Mouse (Mus musculus): Measurements from ENCODE around the gene Gal3st2. TPM values are rescaled to one million over a fixed set of nuclear protein-coding genes. Genes with fewer than 3 reads are reported as not detected.
"Not testable (repeated sequence)": the region's sequence is repeated elsewhere in the genome, so short reads cannot be mapped to it uniquely, and the experiment has no call there.

The Gal3st2 gene
- total RNA-seq (2012; rRNA removed) (not detected in 2 replicates), polyA plus RNA-seq (2012; ENCODE audit: insufficient read depth in 1 of 2, insufficient read length in 2 of 2, low read depth in 1 of 2, low replicate concordance in 2 of 2, missing spikeins in 1 of 2) (not detected)

DNA sequence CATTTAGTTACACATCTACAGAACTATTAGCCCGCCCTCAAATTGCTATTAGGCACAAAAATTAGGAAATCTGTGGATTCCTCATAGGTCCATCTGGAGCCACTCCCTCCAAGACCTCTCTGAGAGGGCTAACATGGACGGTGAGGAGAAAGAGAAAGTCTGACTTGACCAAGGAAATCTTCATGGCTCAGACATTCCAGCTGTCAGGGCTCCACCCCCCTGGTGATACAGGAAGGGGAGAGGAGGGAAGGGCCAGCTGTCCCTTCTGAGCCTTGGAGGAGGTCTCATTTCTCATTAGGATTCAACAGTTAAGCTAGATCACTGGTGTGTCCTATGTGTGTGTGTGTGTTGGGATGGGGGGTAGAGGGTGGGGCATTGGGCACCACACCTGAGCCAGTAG lies at the start of gene Gal3st2:
Gene Gal3st2, plus strand, starts transcription at position 259 of the 400 bp plus-strand sequence.
- not testable (repeated sequence) for DNase-seq (ENCODE audit: low read depth, low spot score); H3K4me1 ChIP-seq (ENCODE audit: control insufficient read depth in 1 of 2, insufficient read depth in 2 of 2, low read length in 2 of 2); H3K27ac ChIP-seq (ENCODE audit: control insufficient read depth, low read depth, low read length)

DNA sequence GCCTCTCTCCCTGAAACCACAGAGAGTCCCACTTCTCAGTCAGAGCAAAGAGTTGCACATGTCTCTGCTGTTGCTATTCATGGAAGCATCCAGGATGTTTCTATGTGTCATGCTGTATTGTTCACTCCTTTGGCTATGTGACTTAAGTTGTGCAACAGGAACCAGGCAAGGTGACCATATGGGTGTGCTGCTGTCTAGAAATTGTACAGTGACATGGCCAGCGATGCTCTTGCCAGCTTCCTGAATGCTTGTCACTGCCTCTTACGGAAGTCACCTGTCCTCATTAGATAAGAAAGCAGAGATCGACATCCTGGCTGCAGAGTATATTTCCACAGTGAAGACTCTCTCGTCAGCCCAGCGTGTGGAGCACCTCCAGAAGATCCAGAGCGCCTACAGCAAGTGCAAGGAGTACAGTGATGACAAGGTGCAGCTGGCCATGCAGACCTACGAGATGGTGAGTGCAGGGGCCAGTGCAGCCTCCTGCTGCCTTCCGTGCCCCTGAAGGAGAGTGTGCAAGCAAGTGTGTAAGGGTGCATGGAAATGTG lies 49.5 kb upstream of the Gal3st2 start:
- H3K79me2 ChIP-seq (ENCODE audit: control insufficient read depth, insufficient read depth, low read length, poor library complexity), result peaks cover 2% of the 10 kb centered on the region; the same call in 1 of the 2 replicates
- H3K27me3 ChIP-seq (ENCODE audit: control insufficient read depth in 1 of 2, insufficient read depth in 2 of 2, low read length in 2 of 2), result no peaks in the 10 kb centered on the region
- no peak overlapping the region for H3K4me3 ChIP-seq (ENCODE audit: control insufficient read depth in 1 of 2, insufficient read depth in 1 of 2, low read depth in 2 of 2, low read length in 2 of 2)
- no peak for TF ChIP-seq RCOR1 (IDR thresholded peaks at IDR 0.05; ENCODE audit: low read depth, low read length)
- TF ChIP-seq TAL1 (IDR thresholded peaks at IDR 0.05; ENCODE audit: low read length), result peak; percentile 13; the same call in 1 of the 2 replicates
- no peak overlapping the region for H3K27ac ChIP-seq (ENCODE audit: control insufficient read depth, low read depth, low read length)
- H3K4me1 ChIP-seq (ENCODE audit: control insufficient read depth in 1 of 2, insufficient read depth in 2 of 2, low read length in 2 of 2), result no peaks in the 10 kb centered on the region
- peaks cover 0 to 16% of the 10 kb centered on the region in 2 experiments; a peak in 2 of 4 replicates for H3K36me3 ChIP-seq (ENCODE audit: control insufficient read depth in 1 of 2, insufficient read depth in 2 of 2, low read length in 2 of 2)
- DNase-seq (ENCODE audit: low read depth, low spot score), result no peak
- H3K9me3 ChIP-seq (replicated peaks; ENCODE audit: insufficient read depth, low read length), result no peaks in the 10 kb centered on the region
- no peak overlapping the region for H3K9ac ChIP-seq (ENCODE audit: control insufficient read depth, low read depth, low read length, poor library complexity, severe bottlenecking)

More for the DNA sequence above, at the start of gene Gal3st2:
- not testable (repeated sequence) for H3K27me3 ChIP-seq (ENCODE audit: control insufficient read depth in 1 of 2, insufficient read depth in 2 of 2, low read length in 2 of 2); H3K36me3 ChIP-seq (ENCODE audit: control insufficient read depth in 1 of 2, insufficient read depth in 2 of 2, low read length in 2 of 2); H3K9me3 ChIP-seq (replicated peaks; ENCODE audit: insufficient read depth, low read length); H3K79me2 ChIP-seq (ENCODE audit: control insufficient read depth, insufficient read depth, low read length, poor library complexity); H3K4me3 ChIP-seq (ENCODE audit: control insufficient read depth in 1 of 2, insufficient read depth in 1 of 2, low read depth in 2 of 2, low read length in 2 of 2); H3K9ac ChIP-seq (ENCODE audit: control insufficient read depth, low read depth, low read length, poor library complexity, severe bottlenecking)

DNA sequence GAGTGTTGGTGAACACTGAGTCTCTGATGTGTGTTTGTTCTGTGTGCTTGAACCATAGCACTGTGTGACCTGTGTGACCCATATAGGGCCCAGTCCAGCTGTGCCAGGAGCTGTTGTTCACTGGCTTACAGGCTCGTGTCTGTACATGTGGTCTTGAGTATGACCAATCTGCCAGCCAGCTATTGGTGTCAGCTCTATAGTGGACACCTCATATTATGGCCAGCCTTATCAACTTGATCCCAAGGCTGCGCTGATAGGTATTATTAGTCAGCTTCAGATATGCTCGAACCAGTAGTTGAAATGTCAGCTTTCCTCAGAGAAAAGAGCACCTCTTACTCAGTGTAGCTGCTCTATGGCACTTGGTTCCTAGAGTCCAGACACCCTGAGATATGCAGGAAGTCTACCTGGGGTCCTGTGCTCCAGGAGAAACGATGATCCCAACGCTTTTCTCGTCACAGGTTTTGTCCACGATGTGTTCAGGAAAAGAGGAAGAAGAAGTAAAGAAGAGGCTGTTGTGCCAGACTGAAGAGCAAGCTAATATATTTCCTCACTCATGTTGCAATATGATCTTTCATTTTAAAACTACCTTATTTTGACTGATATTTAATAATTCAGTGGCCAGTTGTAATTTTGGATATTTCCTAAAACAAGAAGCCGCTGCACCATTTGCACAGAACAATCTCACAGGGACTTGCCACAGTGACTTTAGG lies 43.1 kb upstream of the Gal3st2 start:
- no peak overlapping the region for H3K27ac ChIP-seq (ENCODE audit: control insufficient read depth, low read depth, low read length)
- no peak for TF ChIP-seq E2F4 (IDR thresholded peaks at IDR 0.05; ENCODE audit: borderline replicate concordance, low read depth, low read length)
- TF ChIP-seq GABPA (IDR thresholded peaks at IDR 0.05; ENCODE audit: low read depth, low read length), result no peak
- TF ChIP-seq MAZ (IDR thresholded peaks at IDR 0.05; ENCODE audit: low read depth, low read length), result no peak
- no peak for TF ChIP-seq JUND (IDR thresholded peaks at IDR 0.05; ENCODE audit: low read depth, low read length)
- no peak for TF ChIP-seq MYC (IDR thresholded peaks at IDR 0.05; ENCODE audit: low read depth, low read length)
- no peak for TF ChIP-seq TCF12 (IDR thresholded peaks at IDR 0.05; ENCODE audit: low read depth, low read length)
- no peak for TF ChIP-seq USF1 (IDR thresholded peaks at IDR 0.05; ENCODE audit: low read depth, low read length)
- H3K79me2 ChIP-seq (ENCODE audit: control insufficient read depth, insufficient read depth, low read length, poor library complexity), result no peaks in the 10 kb centered on the region
- DNase-seq (ENCODE audit: low read depth, low spot score), result no peak
- peaks cover 0 to 12% of the 10 kb centered on the region in 2 experiments; a peak in 2 of 4 replicates for H3K36me3 ChIP-seq (ENCODE audit: control insufficient read depth in 1 of 2, insufficient read depth in 2 of 2, low read length in 2 of 2)
- no peaks in the 10 kb centered on the region for H3K9me3 ChIP-seq (replicated peaks; ENCODE audit: insufficient read depth, low read length)
- no peak overlapping the region for H3K4me3 ChIP-seq (ENCODE audit: control insufficient read depth in 1 of 2, insufficient read depth in 1 of 2, low read depth in 2 of 2, low read length in 2 of 2)
- no peaks in the 10 kb centered on the region for H3K4me1 ChIP-seq (ENCODE audit: control insufficient read depth in 1 of 2, insufficient read depth in 2 of 2, low read length in 2 of 2)
- no peaks in the 10 kb centered on the region for H3K27me3 ChIP-seq (ENCODE audit: control insufficient read depth in 1 of 2, insufficient read depth in 2 of 2, low read length in 2 of 2)
- no peak overlapping the region for H3K9ac ChIP-seq (ENCODE audit: control insufficient read depth, low read depth, low read length, poor library complexity, severe bottlenecking)
